Mouse (Mus musculus) fat pad, adult 2 months (tissue): Measurements from ENCODE around the gene Sectm1b.

Source experiments
- DNase-seq: peaks from one replicate; pipeline ENCODE4 v3.0.0-alpha.2; 2011; ENCODE audit warnings: low read depth, low spot score; ENCODE audit errors: extremely low read depth

Sectm1b gene

DNA sequence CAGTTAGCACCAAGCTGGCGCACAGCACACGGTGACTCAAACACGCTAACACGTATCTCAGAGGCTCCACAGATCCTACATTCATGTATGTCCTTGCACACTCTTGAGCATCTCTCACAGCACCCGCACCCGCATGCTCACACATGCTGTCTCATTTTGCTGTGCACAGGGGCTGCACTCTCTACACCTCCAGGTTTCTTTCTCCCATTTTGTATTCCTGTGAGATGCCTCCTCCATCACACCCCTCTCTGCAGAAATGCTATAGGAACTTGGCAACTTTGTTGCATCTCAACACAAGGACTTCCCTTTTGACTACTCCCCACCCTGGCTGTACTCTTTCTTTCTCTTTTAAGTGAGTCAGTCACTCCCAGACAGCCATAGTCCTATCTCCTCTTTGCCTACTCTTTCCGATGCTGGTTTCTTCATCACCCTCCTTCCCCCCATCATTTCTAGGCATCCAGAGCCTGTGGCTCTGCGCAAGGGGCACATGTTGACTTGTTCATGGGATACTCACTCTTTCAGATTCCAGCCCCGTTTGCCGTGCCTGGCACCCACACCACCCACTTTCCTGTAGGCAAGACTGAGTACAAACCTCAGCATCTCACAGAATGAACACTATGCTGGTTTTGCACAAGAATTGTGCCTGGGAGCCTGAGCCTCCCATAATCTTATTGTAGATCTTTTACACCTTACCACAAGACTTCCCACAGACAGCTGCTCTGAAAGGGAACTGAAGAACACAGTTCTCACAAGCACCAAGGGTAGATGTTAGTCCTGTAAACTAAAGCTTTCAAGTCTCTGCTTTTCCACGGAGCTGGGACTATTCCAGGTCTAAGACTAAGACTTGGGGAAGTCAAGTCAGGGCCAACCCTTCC is 24.8 kb downstream of the Sectm1b start:
- DNase-seq = no peak

DNA sequence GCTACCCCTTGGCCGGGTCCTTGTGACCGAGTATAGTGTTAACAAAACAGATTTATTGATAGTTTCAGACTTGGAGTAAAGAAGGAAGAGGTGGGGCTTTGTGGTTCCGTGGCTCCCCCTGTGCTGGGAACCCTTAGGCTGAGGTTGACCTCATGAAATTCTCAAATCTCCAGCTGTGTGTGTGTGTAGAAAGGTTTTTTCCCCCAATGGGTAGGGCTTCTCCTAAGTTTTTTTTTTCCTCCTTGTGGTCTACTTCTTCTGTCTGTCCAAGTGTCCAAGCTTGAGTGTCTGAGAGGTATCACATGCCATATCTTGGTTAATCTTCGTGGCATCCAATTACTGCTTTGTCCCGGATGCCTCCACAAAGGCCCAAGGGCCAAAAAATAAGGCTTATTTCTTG is 30.3 kb downstream of the Sectm1b start:
- DNase-seq = no peak

DNA sequence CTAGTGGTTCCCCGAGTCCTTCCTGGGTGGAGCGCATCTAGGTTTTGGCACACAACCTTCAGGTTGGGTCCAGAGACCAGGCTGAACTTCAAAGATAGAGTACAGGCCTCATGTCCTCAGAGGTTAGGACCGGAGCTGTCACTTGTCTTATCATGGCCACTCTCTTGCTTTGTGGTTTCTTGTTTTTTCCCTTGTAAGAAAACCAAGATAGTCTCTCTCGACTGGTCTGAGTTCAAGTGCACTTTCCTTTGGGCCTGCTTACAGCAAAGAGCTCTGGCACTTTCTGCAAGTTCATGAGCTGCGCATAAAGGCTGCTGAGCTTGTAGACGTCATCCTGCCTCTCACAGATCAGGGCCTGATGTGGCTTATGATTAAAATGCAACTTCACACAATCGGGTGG is 36.1 kb downstream of the Sectm1b start:
- no peak for DNase-seq

DNA sequence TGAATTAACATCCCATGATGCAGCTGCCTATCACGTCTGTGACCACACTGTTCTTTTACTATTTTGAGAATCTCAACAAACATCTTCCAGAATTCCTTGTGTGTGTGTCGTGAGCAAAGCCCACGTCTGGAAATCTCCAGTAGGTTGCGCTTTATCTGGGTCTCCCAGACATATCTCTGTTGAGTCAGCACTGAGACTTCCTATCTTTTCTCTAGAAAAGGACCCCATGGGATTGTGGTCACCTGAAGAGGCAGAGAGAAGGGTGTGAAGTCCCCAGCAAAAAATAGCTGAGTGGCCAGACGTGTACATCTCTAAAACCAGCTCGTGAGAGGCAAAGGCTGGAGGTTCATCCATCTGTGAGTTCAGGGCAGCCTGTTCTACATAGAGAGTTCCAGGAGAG is 39.2 kb downstream of the Sectm1b start:
- DNase-seq = no peak

DNA sequence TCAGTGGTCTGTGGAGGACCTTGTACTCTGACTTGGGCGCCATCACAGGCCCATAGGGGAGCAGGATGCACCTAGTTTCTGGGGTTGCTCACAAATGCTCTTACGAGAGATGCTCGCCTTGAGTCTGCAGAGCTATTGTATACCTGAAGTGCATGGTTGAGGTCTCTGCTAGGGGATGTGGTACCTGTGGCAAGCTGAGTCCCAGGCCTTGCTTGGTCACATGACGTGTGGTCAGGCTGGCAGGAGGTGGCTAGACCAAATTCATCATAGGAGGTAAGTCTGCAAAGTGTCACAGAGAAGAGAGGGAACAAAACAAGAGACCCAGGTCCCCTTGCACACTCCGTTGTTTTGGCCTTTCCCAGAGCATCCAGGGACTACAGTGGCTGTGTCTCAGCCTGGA is 43.9 kb downstream of the Sectm1b start:
- DNase-seq = no peak

DNA sequence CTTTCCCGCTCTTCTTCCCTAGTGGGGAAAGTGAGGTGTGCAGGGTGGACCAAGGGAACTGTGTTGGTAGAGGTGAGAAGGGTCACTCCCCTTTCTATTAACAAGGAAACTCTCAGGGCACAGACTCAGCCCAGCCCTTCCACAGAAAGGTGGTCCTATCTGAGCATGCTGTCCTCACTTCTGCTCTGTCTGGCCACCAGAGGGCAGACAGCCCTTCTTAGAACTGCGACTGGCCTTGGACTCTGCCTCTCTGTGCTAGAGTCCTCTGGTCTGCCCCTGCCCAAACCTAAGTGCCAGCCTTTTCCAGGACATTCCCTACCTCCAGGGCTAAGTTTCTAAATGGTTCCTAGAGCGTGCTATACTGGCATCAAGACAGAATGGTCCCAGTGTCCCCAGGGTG is 45.7 kb downstream of the Sectm1b start:
- no peak for DNase-seq

DNA sequence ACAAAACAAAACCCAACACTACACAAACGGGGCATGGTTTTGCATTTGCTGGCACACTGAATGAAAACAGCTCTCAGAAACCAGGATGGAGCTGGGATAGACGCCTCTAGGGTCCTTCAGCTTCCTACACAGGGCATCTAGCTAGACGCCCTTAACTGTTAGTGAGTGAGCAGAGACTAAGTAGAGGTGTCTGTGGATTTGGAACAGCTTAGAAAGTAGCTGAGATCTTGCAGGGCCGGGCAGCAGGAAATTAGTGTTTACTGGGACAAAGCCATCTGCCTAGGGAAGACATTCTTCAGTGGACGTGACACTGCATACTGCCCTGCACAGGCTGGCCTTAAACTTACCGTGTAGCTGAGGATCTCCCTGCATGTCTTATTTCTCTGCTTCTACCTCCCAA is 47.9 kb downstream of the Sectm1b start:
- no peak for DNase-seq

DNA sequence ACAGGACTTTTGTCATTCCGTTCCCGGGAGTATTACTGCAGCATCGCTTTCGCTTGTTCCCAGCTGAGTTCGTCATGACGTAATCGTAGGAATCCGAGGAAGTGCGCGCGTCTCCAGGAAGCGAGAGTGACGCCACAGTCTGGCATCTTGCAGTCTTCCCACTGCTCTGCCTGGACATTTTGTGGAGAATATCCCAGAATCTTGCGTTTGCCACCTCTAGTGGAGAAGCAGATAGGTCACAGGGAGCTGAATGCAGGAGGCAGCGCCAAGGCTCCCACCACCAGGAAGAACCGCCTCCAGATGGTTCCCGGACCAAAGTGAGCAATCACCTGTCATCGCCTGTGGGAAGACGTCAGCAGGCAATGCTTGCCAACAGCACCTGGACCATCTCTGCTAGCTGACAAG is 48.5 kb downstream of the Sectm1b start:
- DNase-seq = no peak

DNA sequence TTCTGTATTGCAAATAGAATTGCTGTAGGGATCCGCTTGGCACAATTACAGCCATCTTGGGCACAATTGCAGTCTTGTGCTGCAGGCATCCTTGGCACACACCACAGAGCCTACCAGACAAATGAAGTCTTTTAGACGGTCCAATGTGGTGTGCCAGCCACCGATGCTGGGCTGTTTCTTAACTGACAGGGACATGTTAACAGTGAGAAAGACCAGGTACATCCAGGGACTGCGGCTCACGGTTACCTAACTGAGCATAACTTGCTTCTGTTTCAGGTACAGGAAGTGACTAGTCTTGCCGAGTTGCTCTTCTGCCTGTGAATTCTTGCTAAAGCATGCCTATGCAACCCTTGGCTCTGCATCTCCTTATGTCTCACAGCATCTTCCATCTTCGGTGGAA is 49.7 kb downstream of the Sectm1b start:
- peak; percentile 93 for DNase-seq

DNA sequence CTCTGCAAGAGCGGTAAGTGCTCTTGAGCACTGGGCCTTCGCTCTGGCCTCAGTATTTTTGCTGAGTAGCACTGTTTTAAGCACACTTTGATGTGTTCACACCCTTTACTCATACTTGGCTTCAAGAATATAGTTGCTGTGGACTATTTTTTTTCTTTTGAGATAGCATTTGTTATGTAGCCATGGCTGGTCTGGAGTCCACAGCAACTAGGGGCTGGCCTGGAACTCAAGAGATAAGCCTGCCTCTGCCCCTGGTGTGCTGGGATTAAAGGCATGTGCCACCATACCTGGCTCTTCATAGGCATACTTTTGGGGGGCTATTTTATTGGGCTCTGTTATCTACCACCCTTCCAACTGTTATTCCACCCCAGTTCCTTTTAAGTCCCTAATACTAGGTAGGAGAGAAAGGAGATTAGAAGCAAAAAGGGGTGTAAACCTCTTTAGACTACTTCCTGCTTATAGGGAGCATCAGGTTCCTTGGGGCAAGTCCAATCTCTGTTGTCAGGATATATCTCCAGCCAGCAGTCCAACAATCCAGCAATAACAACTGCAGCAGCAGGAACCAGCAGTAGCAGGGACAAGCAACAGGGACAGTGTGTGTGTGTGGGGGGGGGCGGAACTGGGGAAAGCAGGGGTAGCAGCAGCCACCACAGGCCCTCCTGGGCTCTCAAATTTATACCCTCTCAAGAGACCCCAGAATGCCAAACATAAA is 53.2 kb downstream of the Sectm1b start:
- no peak for DNase-seq

DNA sequence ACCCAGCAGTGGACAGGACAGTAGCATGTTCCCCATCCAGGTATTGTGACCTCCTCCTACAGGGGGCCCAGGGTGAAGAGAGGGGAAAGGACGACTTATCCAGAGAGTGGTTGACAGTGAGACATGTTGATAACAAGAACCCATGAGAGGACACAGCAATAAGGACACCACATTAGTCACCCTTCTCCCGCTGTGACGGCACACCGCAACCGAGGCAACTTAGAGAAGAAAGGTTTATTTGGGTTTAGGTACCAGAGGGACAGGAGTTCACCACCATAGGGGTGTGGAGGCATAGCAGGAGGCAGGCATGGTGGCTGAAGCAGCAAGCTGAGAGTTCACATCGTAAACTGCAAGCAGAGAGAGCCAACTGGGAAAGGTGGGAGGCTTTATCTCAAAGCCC is 57.2 kb downstream of the Sectm1b start:
- DNase-seq = no peak

DNA sequence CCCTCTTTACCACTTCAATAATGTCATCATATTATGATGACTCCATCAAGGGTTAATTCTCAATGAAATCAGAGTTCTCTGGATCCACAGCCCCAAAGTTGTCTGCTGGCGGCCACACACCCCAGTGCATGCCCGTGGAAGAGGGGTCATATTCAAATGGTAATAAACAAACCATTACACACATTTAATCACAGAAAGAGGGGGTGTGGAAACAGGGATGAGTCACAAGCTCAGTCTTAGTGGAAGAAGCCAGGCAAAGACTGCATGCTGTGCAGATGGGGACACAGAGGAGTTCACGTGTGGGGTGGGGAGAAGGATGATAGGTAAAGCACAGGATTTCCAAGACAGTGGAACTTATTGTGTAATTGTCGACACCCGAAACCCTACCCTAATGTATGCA is 59.1 kb downstream of the Sectm1b start:
- DNase-seq = no peak
